Mouse (Mus musculus): ENCODE measurements at regions not wholly inside any gene's neighbourhood (a gene's known extent, or its start where the extent isn't known, plus 50 kb on each side); places are given as distances from the start of the nearest gene placed in this dataset.

GRCm38 (mm10) chr4:103421541-103421951, 107.9 kb downstream of the Oma1 start:
- in situ Hi-C loops (cut with MboI, MseI) = no loop called here

GRCm38 (mm10) chr4:103441383-103441782, 127.8 kb downstream of the Oma1 start:
- in situ Hi-C loops (cut with MboI, MseI) = no loop called here

GRCm38 (mm10) chr4:103441955-103442354, 128.3 kb downstream of the Oma1 start:
- in situ Hi-C loops (cut with MboI, MseI) = no loop called here

GRCm38 (mm10) chr4:103449276-103449675, 135.7 kb downstream of the Oma1 start:
- in situ Hi-C loops (cut with MboI, MseI) = no loop called here

- in situ Hi-C loops (cut with MboI, MseI) = no loop called here
Measured at GRCm38 (mm10) chr4:103450121-103450520, 136.5 kb downstream of the Oma1 start.

GRCm38 (mm10) chr4:103455458-103455857, 141.8 kb downstream of the Oma1 start:
- in situ Hi-C loops (cut with MboI, MseI) = no loop called here

- in situ Hi-C loops (cut with MboI, MseI) = no loop called here
Measured at GRCm38 (mm10) chr4:103466019-103466589, 152.5 kb downstream of the Oma1 start.

GRCm38 (mm10) chr4:103475596-103475995, 143.6 kb upstream of the Dab1 start:
- in situ Hi-C loops (cut with MboI, MseI) = no loop called here

GRCm38 (mm10) chr4:103486140-103486965, 132.8 kb upstream of the Dab1 start:
- in situ Hi-C loops (cut with MboI, MseI) = no loop called here

GRCm38 (mm10) chr4:103508435-103508834, 110.7 kb upstream of the Dab1 start:
- in situ Hi-C loops (cut with MboI, MseI) = no loop called here

- in situ Hi-C loops (cut with MboI, MseI) = no loop called here
Measured at GRCm38 (mm10) chr4:103512901-103513300, 106.3 kb upstream of the Dab1 start.

GRCm38 (mm10) chr4:103521870-103522609, 97.1 kb upstream of the Dab1 start:
- in situ Hi-C loops (cut with MboI, MseI) = no loop called here

- in situ Hi-C loops (cut with MboI, MseI) = no loop called here
Measured at GRCm38 (mm10) chr4:103536534-103537265, 82.5 kb upstream of the Dab1 start.

- in situ Hi-C loops (cut with MboI, MseI) = loop anchor here in 1 of 2 experiments (5.0 kb wide), 1 partner anchor 39 kb away; no protein-coding TSS in a partner anchor
Measured at GRCm38 (mm10) chr4:103540960-103541359, 78.2 kb upstream of the Dab1 start.

GRCm38 (mm10) chr4:103547297-103547696, 71.9 kb upstream of the Dab1 start:
- in situ Hi-C loops (cut with MboI, MseI) = no loop called here

GRCm38 (mm10) chr4:103552476-103552875, 66.7 kb upstream of the Dab1 start:
- in situ Hi-C loops (cut with MboI, MseI) = no loop called here

GRCm38 (mm10) chr4:103553188-103553587, 66.0 kb upstream of the Dab1 start:
- in situ Hi-C loops (cut with MboI, MseI) = no loop called here

GRCm38 (mm10) chr4:103554597-103554996, 64.6 kb upstream of the Dab1 start:
- in situ Hi-C loops (cut with MboI, MseI) = no loop called here
